Mouse (Mus musculus): ENCODE data around the gene Olfr921. TPM values are rescaled to one million over a fixed set of nuclear protein-coding genes. Genes with fewer than 3 reads are reported as not detected.

Gene Olfr921
- not detected in 2 replicates for polyA plus RNA-seq (2012; rRNA removed)

GRCm38 (mm10) chr9:38772768-38773167, at the start of gene Olfr921:
Gene Olfr921 (plus strand): TSS chr9:38773068.

GRCm38 (mm10) chr9:38751999-38752398, 20.9 kb upstream of the Olfr921 start, which contains the start of gene Olfr920:
Gene Olfr920 (plus strand): TSS chr9:38752299.

DNA sequence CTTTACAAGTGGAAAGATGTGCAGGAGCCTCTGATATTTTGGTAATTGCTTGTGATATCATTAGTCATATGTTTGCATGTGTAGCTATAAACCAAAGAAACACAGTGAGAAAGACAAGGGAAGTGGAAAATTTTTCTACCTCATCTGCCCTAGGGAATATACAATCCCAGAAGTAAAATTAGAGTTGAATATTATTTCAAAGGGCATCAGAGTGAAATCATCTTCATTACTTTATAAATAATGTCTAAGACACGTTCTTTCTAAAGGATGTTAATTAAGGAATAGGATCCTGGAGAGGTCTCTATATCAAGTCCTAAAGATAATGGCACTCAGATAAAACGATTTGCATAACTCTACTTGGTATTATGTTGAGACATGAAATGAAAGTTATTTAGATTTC, 41.4 kb downstream of the Olfr921 start, which contains the start of gene Olfr922:
Gene Olfr922 (plus strand): TSS at position 301 of the 400 bp plus-strand sequence.

DNA sequence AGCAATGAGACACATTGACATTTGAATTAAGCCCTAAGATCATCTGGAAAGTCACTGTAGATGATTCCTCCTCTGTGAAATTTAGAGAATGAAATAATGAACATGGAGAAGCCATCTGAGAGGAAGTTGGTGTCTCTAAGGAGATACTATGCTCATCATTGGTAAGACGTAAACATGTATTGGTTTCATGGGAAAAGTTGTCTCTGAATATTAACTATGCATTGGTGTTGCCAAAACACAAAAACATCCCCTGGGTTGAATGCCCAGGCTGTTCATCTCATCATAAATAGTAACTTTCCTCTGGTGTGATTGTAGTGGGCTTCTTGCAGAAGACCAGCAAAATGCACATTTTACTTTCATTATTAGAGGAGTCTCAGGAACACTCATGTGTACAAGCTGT, 53.4 kb downstream of the Olfr921 start, which contains the start of gene Olfr923:
Gene Olfr923 (plus strand): TSS at position 301 of the 400 bp plus-strand sequence.

Other genes starting within 250 kb of the Olfr921 start
- not detected in 2 replicates for gene Olfr910, start 235.2 kb upstream of the Olfr921 start, polyA plus RNA-seq (2012; rRNA removed)
- gene Olfr912, start 192.9 kb upstream of the Olfr921 start, polyA plus RNA-seq (2012; rRNA removed), result not detected in 2 replicates
- not detected in 2 replicates for gene Olfr913, start 180.3 kb upstream of the Olfr921 start, polyA plus RNA-seq (2012; rRNA removed)
- not detected in 2 replicates for gene Olfr914, start 168.0 kb upstream of the Olfr921 start, polyA plus RNA-seq (2012; rRNA removed)
- gene Olfr916, start 113.2 kb upstream of the Olfr921 start, polyA plus RNA-seq (2012; rRNA removed), result not detected in 2 replicates
- gene Olfr917, start 107.2 kb upstream of the Olfr921 start, polyA plus RNA-seq (2012; rRNA removed), result not detected in 2 replicates
- gene Olfr918, start 98.5 kb upstream of the Olfr921 start, polyA plus RNA-seq (2012; rRNA removed), result not detected in 2 replicates
- not detected in 2 replicates for gene Olfr919, start 69.4 kb upstream of the Olfr921 start, polyA plus RNA-seq (2012; rRNA removed)
- 4.7 and 6.2 TPM in 2 replicates for gene Vwa5a, start 54.8 kb upstream of the Olfr921 start, polyA plus RNA-seq (2012; rRNA removed)
- gene Olfr920, start 20.8 kb upstream of the Olfr921 start, polyA plus RNA-seq (2012; rRNA removed), result 0.03 and 0.05 TPM in 2 replicates
- not detected in 2 replicates for gene Olfr922, start 41.5 kb downstream of the Olfr921 start, polyA plus RNA-seq (2012; rRNA removed)
- not detected in 2 replicates for gene Olfr923, start 53.5 kb downstream of the Olfr921 start, polyA plus RNA-seq (2012; rRNA removed)
- gene Olfr924, start 71.4 kb downstream of the Olfr921 start, polyA plus RNA-seq (2012; rRNA removed), result not detected in 2 replicates
- not detected in 2 replicates for gene Olfr26, start 82.0 kb downstream of the Olfr921 start, polyA plus RNA-seq (2012; rRNA removed)
- gene Olfr926, start 104.1 kb downstream of the Olfr921 start, polyA plus RNA-seq (2012; rRNA removed), result not detected in 2 replicates
- not detected in 2 replicates for gene Olfr930, start 156.7 kb downstream of the Olfr921 start, polyA plus RNA-seq (2012; rRNA removed)
- gene Olfr933, start 199.2 kb downstream of the Olfr921 start, polyA plus RNA-seq (2012; rRNA removed), result not detected in 2 replicates
- not detected in 2 replicates for gene Olfr934, start 215.2 kb downstream of the Olfr921 start, polyA plus RNA-seq (2012; rRNA removed)
- gene Olfr935, start 226.6 kb downstream of the Olfr921 start, polyA plus RNA-seq (2012; rRNA removed), result not detected in 2 replicates